Comparison of ENCODE assay signal across 25 mouse cellular contexts in the genomic region with DNA sequence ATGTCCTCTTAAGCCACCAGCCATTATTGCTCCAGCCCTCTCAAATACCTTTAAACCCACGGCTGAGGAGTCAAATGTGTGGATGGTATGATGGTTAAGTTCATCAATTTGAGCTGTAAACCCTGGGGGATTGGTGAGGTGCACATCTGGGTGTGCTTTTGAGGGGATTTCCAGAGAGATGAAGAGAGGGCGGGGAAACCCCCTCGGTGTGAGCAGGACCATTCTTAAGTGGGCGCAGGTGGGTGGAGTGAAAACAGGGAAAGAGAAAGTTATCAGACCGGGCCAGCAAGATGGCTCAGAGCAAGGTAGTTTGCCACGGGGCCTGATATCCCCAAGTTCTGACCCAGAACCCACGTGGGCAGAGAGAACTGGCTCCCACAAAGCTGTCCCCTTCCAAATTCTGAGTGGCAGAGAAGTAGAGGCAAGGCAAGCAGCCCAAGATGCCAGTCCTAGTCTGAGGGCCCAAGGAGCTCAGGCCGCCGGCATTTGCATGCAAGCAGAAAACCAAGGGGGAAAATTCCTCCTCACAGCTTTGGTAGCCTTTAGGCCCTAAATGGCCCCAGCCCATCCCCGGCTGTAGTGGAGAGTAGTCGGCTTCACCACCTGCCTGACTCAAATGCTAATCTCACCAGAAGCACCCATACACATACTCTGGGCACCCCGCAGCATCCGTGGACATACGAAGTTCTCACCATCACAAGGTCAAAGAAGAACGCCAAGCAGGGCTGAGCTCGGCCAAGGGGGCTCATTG. TPM values are rescaled to one million over a fixed set of nuclear protein-coding genes. Genes with fewer than 3 reads are reported as not detected.
DNase-seq lines count a peak whose midpoint lies in the region; TF ChIP-seq lines count a peak whose summit lies in the region.
"Had no signal": no experiment of that assay in that cellular context is flagged by ENCODE, and none has a peak within 500 bp of the region (broad histone marks: within the 10 kb centered on the region; RNA-seq: fewer than 3 reads in every experiment).

No protein-coding gene starts in this region.

- H3K4me3 ChIP-seq in left cerebral cortex, adult 2 months: no peak overlapping the region
- H3K4me3 ChIP-seq: embryonic facial prominence, embryonic 12.5 days; heart, embryonic 10.5 days; hindbrain, embryonic 15.5 days; kidney, embryonic 15.5 days; limb, embryonic 15.5 days; lung, embryonic 15.5 days; midbrain, embryonic 13.5 days; neural tube, embryonic 13.5 days had no signal

- peak; percentile 96 for DNase-seq in A20 (ENCODE audit: low read depth, low spot score)
- peak; percentile 80 to 87 for DNase-seq in B cell, adult 2 months
- DNase-seq in T-cell, adult 2 months (ENCODE audit: low spot score): peak; percentile 46
- DNase-seq in natural killer cell, adult 2 months (ENCODE audit: low spot score in 2 of 2): peak; percentile 21 to 75
- DNase-seq in kidney, adult 18-20 months: no peak
- DNase-seq in left cerebral cortex, adult 2 months (ENCODE audit: extremely low spot score in 1 of 2, low spot score in 2 of 2): no peak
- DNase-seq in frontal cortex, postnatal 25 days (ENCODE audit: low spot score in 2 of 2): no peak
- no peak for DNase-seq in heart, adult 11 months
- DNase-seq: adrenal gland, postnatal 36 days; cerebellum, adult 11-12 months; cerebellum, postnatal 10 days; forebrain, postnatal 0 days; heart, postnatal 4 days; kidney, postnatal 36 days; left cerebral cortex, postnatal 4 days; thymus, postnatal 14 days had no signal

- intact Hi-C loops in left cerebral cortex, adult 2 months (cut with DNase I): no loop called here

- no peak overlapping the region for H3K27ac ChIP-seq in left cerebral cortex, adult 2 months
- H3K27ac ChIP-seq: embryonic facial prominence, embryonic 12.5 days; heart, embryonic 10.5 days; hindbrain, embryonic 15.5 days; kidney, embryonic 15.5 days; limb, embryonic 15.5 days; liver, embryonic 14.5 days; lung, embryonic 15.5 days; midbrain, embryonic 13.5 days; neural tube, embryonic 13.5 days had no signal

- no peak for TF ChIP-seq CTCF in left cerebral cortex, adult 2 months (IDR thresholded peaks at IDR 0.05)

RNA-seq across cellular contexts. Expression of a gene that starts 33.5 kb away (rescaled TPM):
- 1 to 10 TPM; 1.5 to 1.6 TPM for total RNA-seq in left cerebral cortex, adult 2 months (2021)

Comparison
In these comparisons a context has a peak if more than half of its experiments do, and no peak if none do; other contexts are left out.
1. DNase-seq: peak in A20 (single experiment), B cell, adult 2 months (2 of 2), T-cell, adult 2 months (single experiment) and natural killer cell, adult 2 months (2 of 2); none in kidney, adult 18-20 months (single experiment), left cerebral cortex, adult 2 months (0 of 2), frontal cortex, postnatal 25 days (0 of 2) and heart, adult 11 months (single experiment).